Mouse (Mus musculus): Measurements from ENCODE around the gene Wdr89.

Gene Wdr89

GRCm38 (mm10) chr12:75616158-75616791 is 53.1 kb downstream of the Wdr89 start:
- no peak for DNase-seq (ENCODE audit: low read depth, low spot score)

GRCm38 (mm10) chr12:75615556-75615955 is 53.8 kb downstream of the Wdr89 start:
- DNase-seq (ENCODE audit: low read depth, low spot score): no peak

GRCm38 (mm10) chr12:75612711-75613110 is 56.6 kb downstream of the Wdr89 start:
- no peak for DNase-seq (ENCODE audit: low read depth, low spot score)

- DNase-seq (ENCODE audit: low read depth, low spot score): no peak
These were observed 69.8 kb downstream of the Wdr89 start for GRCm38 (mm10) chr12:75599490-75599889.

- DNase-seq (ENCODE audit: low read depth, low spot score): no peak
These were observed 70.3 kb downstream of the Wdr89 start for GRCm38 (mm10) chr12:75598988-75599387.

- no peak for DNase-seq (ENCODE audit: low read depth, low spot score)
These were observed 71.6 kb downstream of the Wdr89 start for GRCm38 (mm10) chr12:75597707-75598106.

GRCm38 (mm10) chr12:75596154-75597002 is 73.0 kb downstream of the Wdr89 start, which contains the start of gene Ppp2r5e:
Gene Ppp2r5e, minus strand, starts transcription at chr12:75596245.
- peak; percentile 98 for DNase-seq (ENCODE audit: low read depth, low spot score)

GRCm38 (mm10) chr12:75595291-75596153 is 73.8 kb downstream of the Wdr89 start:
- no peak for DNase-seq (ENCODE audit: low read depth, low spot score)

- no peak for DNase-seq (ENCODE audit: low read depth, low spot score)
These were observed 74.9 kb downstream of the Wdr89 start for GRCm38 (mm10) chr12:75594404-75594803.

GRCm38 (mm10) chr12:75593817-75594216 is 75.5 kb downstream of the Wdr89 start:
- no peak for DNase-seq (ENCODE audit: low read depth, low spot score)

GRCm38 (mm10) chr12:75587501-75587900 is 81.8 kb downstream of the Wdr89 start:
- no peak for DNase-seq (ENCODE audit: low read depth, low spot score)

GRCm38 (mm10) chr12:75583776-75584175 is 85.6 kb downstream of the Wdr89 start:
- DNase-seq (ENCODE audit: low read depth, low spot score): no peak

Data from embryo, embryonic 11.5 days (tissue).